Mouse (Mus musculus): ENCODE data around the gene Ccdc85c.

- TF ChIP-seq POLR2A (IDR thresholded peaks at IDR 0.05; ENCODE audit: borderline replicate concordance, control insufficient read depth, low read depth, low read length) = no peak
- no peak for TF ChIP-seq CTCF (IDR thresholded peaks at IDR 0.05; ENCODE audit: control insufficient read depth, insufficient read depth, low read length)
Measured at GRCm38 (mm10) chr12:108269699-108270098, 5.5 kb downstream of the Ccdc85c start.
